Mouse (Mus musculus) midbrain, embryonic 13.5 days (tissue): ENCODE data around the gene Fam120b. TPM values are rescaled to one million over a fixed set of nuclear protein-coding genes. Genes with fewer than 3 reads are reported as not detected.
A peak's percentile ranks its signal among the peaks of the same experiment; 100 is the strongest.

Experiments
- ATAC-seq: fragments of 200-750 bp; cut with Nextera tagmentation; 2 replicates; pipeline ENCODE4 v1.8.0; 2017; ENCODE audit warnings: mild to moderate bottlenecking, moderate TSS enrichment, moderate library complexity
- H3K27ac ChIP-seq: fragments of 300-500 bp; sonication (generic); 2 replicates; pipeline ENCODE4 v1.5.1; 2015; ENCODE audit warnings: inconsistent platforms, mild to moderate bottlenecking, moderate library complexity
- H3K27me3 ChIP-seq: fragments of 300-500 bp; sonication (generic); 2 replicates; pipeline ENCODE4 v1.6.1; 2015; ENCODE audit warnings: mild to moderate bottlenecking, inconsistent platforms
- H3K36me3 ChIP-seq: fragments of 300-500 bp; sonication (generic); 2 replicates; pipeline ENCODE4 v1.6.1; 2015; ENCODE audit warnings: mild to moderate bottlenecking, inconsistent platforms
- H3K4me1 ChIP-seq: fragments of 300-500 bp; sonication (generic); replicated peaks from 2 replicates; pipeline ENCODE4 v1.6.1; 2015; ENCODE audit warnings: inconsistent platforms
- H3K4me2 ChIP-seq: fragments of 300-500 bp; sonication (generic); replicated peaks from 2 replicates; pipeline ENCODE4 v1.6.1; 2015; ENCODE audit warnings: moderate library complexity, mild to moderate bottlenecking, inconsistent platforms
- H3K4me3 ChIP-seq: fragments of 300-500 bp; sonication (generic); replicated peaks from 2 replicates; pipeline ENCODE4 v1.5.1; 2015; ENCODE audit warnings: mild to moderate bottlenecking, inconsistent platforms
- H3K9ac ChIP-seq: fragments of 300-500 bp; sonication (generic); replicated peaks from 2 replicates; pipeline ENCODE4 v1.6.1; 2015; ENCODE audit warnings: mild to moderate bottlenecking, inconsistent platforms
- H3K9me3 ChIP-seq: fragments of 300-500 bp; sonication (generic); 2 replicates; pipeline ENCODE4 v1.6.1; 2016; ENCODE audit warnings: mild to moderate bottlenecking, inconsistent platforms
- WGBS: fragments of 180-500 bp; shearing (Covaris S2); methylation state at CpG from one replicate; pipeline ENCODE4 v1.1.7; 2015; 5-methylcytosine and 5-hydroxymethylcytosine counted together
- polyA plus RNA-seq: library from polyadenylated mRNA; unstranded; fragments of >200 nt; fragmentation: Nextera tagmentation; extraction: Ambion mirVana; gene quantifications from 2 replicates; pipeline ENCODE4 v1.2.1, GENCODE M21; 2015

Gene Fam120b
- 43.6 and 46.5 TPM in 2 replicates for polyA plus RNA-seq

DNA sequence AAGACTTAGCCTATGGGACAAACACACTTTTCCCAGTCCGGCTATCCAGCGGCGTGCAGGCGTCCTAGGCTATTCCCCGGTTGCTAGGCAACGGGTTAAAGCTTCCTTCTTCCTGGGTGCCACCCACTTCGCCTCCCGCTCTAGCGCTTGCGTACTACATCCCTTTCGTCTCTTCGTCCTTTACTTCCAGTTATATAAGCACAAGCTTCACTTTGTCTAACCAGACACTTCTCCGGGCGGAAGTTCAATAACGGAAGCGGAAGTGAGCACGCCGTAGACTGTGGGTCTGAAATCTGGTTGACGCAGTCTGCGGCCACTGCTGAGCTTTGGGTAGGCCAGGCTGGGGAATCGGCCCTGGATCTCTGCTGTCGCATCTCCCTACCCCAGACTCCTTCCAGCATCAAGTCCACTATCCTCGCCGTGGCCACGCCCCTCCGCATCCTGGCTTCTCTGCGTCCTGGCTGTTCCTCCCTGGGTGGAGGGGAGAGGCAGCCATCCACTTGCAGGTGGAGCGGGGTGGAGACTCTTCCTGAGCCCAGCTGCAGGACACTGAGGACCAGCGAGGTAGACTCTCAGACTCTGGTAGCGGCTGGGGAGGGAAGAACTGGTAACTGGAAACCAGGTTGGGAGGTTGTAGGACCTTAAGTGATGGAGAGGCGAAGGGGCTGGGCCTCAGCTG lies at the start of gene Fam120b:
Gene Fam120b, plus strand, starts transcription at position 206 of the 679 bp plus-strand sequence.
- peak; percentile 98 for ATAC-seq
- Histone ChIP-seq H3K4me2 (peak within 1 kb of the TSS; percentile 85), H3K27me3 (peaks cover 17% of the 10 kb centered on the region), H3K9ac (peak within 1 kb of the TSS; percentile 83), H3K36me3 (no peaks in the 10 kb centered on the region), H3K4me3 (peak within 1 kb of the TSS; percentile 73), H3K27ac (peak within 1 kb of the TSS; percentile 91), H3K9me3 (no peaks in the 10 kb centered on the region), H3K4me1 (peaks cover 37% of the 10 kb centered on the region)
- 0% methylated on average over 31 of the region's 31 CpGs for WGBS

DNA sequence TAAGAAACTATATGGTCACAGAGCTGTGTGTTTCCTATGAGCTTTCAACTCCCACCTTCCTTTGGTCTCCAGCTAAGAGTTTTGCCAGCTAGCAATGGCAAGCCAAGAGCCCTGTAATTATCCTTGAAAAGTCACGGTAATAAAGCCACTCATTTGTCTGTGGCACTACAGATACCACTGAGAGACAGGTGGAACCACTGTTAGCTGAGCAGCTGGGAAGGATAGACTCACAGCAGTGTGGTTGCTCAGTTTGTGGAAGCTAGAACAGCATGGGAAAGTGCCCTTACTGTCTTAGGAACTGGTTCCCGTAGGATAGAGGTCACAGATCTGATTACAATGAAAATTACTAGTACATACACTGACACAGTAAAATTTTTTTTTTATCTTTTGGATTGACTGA lies 45.9 kb upstream of the Fam120b start:
- WGBS, result 87% methylated on average over 2 of the region's 2 CpGs
- H3K27me3 ChIP-seq, result no peaks in the 10 kb centered on the region
- H3K36me3 ChIP-seq, result no peaks in the 10 kb centered on the region
- H3K4me3 ChIP-seq, result no peak overlapping the region
- no peak overlapping the region for H3K27ac ChIP-seq
- ATAC-seq, result no peak
- no peak overlapping the region for H3K9ac ChIP-seq
- no peak overlapping the region for H3K4me2 ChIP-seq
- H3K4me1 ChIP-seq, result no peaks in the 10 kb centered on the region
- no peaks in the 10 kb centered on the region for H3K9me3 ChIP-seq

GRCm38 (mm10) chr17:15352869-15353610 lies 43.0 kb upstream of the Fam120b start:
- Histone ChIP-seq H3K4me1 (no peaks in the 10 kb centered on the region), H3K4me2 (no peak overlapping the region), H3K4me3 (no peak overlapping the region), H3K27ac (no peak overlapping the region), H3K27me3 (no peaks in the 10 kb centered on the region), H3K9me3 (no peaks in the 10 kb centered on the region), H3K9ac (no peak overlapping the region), H3K36me3 (no peaks in the 10 kb centered on the region)
- no peak for ATAC-seq
- 78% methylated on average over 10 of the region's 10 CpGs for WGBS

DNA sequence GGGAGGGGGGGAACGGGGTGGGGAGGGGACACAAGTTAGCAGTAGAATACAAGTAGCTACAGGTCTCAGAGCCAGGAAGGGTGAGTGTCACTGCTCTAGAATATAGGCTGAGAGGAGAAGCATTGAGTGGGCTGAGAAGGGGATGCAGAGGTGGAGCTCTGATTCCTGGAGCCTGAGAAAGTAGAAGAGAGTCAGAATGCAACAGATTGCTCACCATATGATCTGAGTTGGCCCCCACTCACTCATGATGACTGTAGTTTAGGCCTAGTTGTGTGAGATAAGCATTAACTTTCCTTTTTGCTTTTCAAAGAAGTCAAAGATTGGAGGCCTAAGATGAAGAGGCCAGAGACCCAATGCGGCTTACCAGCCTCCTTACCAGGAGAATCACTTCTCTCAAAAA lies 42.0 kb upstream of the Fam120b start:
- ATAC-seq, result no peak
- H3K9ac ChIP-seq, result no peak overlapping the region
- H3K4me2 ChIP-seq, result no peak overlapping the region
- no peaks in the 10 kb centered on the region for H3K36me3 ChIP-seq
- no peak overlapping the region for H3K27ac ChIP-seq
- WGBS, result 76% methylated on average over 2 of the region's 2 CpGs
- no peaks in the 10 kb centered on the region for H3K27me3 ChIP-seq
- H3K4me1 ChIP-seq, result no peaks in the 10 kb centered on the region
- H3K4me3 ChIP-seq, result no peak overlapping the region
- no peaks in the 10 kb centered on the region for H3K9me3 ChIP-seq

DNA sequence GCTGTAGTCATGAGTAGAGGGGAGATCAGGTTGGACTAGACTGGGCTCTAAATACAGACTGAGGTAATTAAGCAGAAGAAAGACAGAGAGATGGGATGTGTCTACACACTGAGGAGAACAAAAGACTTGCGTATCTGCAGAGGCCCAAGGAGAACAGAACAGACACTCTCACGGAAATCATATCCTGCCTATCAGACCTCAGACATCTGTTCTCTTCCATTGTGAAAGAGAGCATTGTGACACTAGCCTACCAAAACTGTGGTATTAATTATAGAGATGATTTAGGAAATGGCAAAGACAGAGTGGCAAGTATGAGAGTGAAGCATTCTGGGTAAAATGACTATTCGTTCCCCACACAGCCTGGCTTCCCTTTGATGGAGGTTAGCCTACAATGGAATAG lies 40.9 kb upstream of the Fam120b start:
- Histone ChIP-seq H3K36me3 (no peaks in the 10 kb centered on the region), H3K27me3 (no peaks in the 10 kb centered on the region), H3K9me3 (no peaks in the 10 kb centered on the region), H3K4me1 (no peaks in the 10 kb centered on the region), H3K4me2 (no peak overlapping the region), H3K27ac (no peak overlapping the region), H3K9ac (no peak overlapping the region), H3K4me3 (no peak overlapping the region)
- WGBS, result 89% methylated on average over 3 of the region's 3 CpGs
- ATAC-seq, result no peak

DNA sequence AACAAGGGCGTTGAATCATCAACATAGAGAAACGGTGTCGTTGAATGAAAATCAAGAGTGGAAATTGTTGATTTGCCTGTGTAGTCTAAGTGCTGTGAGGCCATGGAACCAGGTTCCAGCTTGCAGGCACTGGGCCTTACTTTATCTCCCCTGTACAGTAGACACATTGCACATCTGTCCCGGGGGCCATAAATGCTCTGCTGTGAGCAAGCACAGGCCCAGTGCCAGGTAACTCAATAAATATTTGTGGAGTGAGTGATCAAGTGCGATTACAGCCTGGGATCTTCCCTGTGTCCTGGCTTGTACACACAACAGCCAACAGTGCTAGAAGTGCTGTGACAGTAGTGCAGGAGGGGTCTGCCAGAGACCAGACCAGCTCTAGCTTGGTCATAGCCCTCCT lies 39.5 kb upstream of the Fam120b start:
- H3K36me3 ChIP-seq, result no peaks in the 10 kb centered on the region
- H3K9me3 ChIP-seq, result no peaks in the 10 kb centered on the region
- 94% methylated on average over 5 of the region's 5 CpGs for WGBS
- H3K27ac ChIP-seq, result no peak overlapping the region
- no peak overlapping the region for H3K9ac ChIP-seq
- H3K4me1 ChIP-seq, result no peaks in the 10 kb centered on the region
- ATAC-seq, result no peak
- no peak overlapping the region for H3K4me3 ChIP-seq
- no peak overlapping the region for H3K4me2 ChIP-seq
- H3K27me3 ChIP-seq, result no peaks in the 10 kb centered on the region

- H3K4me2 ChIP-seq, result no peak overlapping the region
- ATAC-seq, result no peak
Observed at GRCm38 (mm10) chr17:15357071-15357470, 38.9 kb upstream of the Fam120b start.

DNA sequence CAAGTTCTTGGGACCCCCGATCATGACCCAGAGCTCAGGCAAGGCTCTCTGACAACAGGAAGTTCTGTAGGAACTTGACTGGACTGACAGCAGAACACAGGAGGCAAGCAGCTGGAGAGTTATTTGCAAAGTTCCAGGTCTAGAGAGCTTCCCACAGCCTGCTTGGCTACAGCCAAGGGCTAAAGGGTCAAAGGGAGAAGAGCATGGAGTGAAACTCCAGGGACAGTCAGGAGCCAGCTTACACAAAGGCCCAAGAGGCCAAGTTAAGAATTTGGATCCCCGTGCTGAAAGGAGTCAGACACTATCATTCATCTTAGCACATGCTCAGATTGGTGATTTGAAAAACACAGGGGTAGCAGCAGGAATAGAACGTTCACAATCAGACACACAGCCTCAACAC lies 32.3 kb upstream of the Fam120b start:
- Histone ChIP-seq H3K27me3 (no peaks in the 10 kb centered on the region), H3K9ac (no peak overlapping the region), H3K4me3 (no peak overlapping the region), H3K4me1 (peaks cover 2% of the 10 kb centered on the region; the same call in 1 of the 2 replicates), H3K9me3 (no peaks in the 10 kb centered on the region), H3K27ac (no peak overlapping the region), H3K4me2 (no peak overlapping the region), H3K36me3 (peaks cover 27% of the 10 kb centered on the region)
- 74% methylated on average over 3 of the region's 3 CpGs for whole genome bisulfite sequencing
- ATAC-seq, result no peak

More at GRCm38 (mm10) chr17:15357071-15357470, 38.9 kb upstream of the Fam120b start:
- no peak overlapping the region for H3K27ac ChIP-seq
- no peaks in the 10 kb centered on the region for H3K4me1 ChIP-seq
- 87% methylated on average over 3 of the region's 3 CpGs for WGBS
- H3K36me3 ChIP-seq, result no peaks in the 10 kb centered on the region
- no peak overlapping the region for H3K4me3 ChIP-seq
- H3K27me3 ChIP-seq, result no peaks in the 10 kb centered on the region
- no peaks in the 10 kb centered on the region for H3K9me3 ChIP-seq
- H3K9ac ChIP-seq, result no peak overlapping the region

DNA sequence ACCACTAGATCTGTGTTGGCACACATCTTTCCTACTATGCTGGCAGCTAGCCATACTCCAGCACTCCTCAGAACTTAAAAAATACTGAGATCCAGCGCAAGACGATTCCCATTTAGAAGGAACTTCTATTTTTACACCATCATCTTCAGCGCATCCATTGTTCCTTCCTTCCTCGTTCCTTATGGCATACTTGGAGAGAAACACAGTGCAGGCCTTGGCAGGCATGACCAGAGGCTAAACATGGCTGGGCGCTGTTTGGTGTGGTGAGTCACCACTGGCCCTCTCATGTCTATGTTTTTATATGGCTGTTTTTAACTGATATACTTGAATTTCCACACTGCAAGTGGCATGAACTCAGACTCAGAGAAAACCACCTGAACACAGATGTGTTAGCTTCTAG lies 30.4 kb upstream of the Fam120b start:
- no peak overlapping the region for H3K4me3 ChIP-seq
- H3K36me3 ChIP-seq, result peaks cover 47% of the 10 kb centered on the region
- no peak overlapping the region for H3K4me2 ChIP-seq
- no peaks in the 10 kb centered on the region for H3K9me3 ChIP-seq
- no peak overlapping the region for H3K9ac ChIP-seq
- no peak overlapping the region for H3K27ac ChIP-seq
- peaks cover 22% of the 10 kb centered on the region for H3K4me1 ChIP-seq
- no peak for ATAC-seq
- H3K27me3 ChIP-seq, result no peaks in the 10 kb centered on the region
- WGBS, result 86% methylated on average over 5 of the region's 5 CpGs

GRCm38 (mm10) chr17:15370401-15370800 lies 25.6 kb upstream of the Fam120b start:
- no peak for ATAC-seq
- Histone ChIP-seq H3K4me3 (peak overlapping the region; percentile 11), H3K9me3 (no peaks in the 10 kb centered on the region), H3K36me3 (peaks cover 56% of the 10 kb centered on the region), H3K27ac (no peak overlapping the region), H3K4me1 (peaks cover 60% of the 10 kb centered on the region), H3K9ac (0 out of 2 replicates have a peak overlapping the region, but pooled peaks have one; percentile 28), H3K4me2 (peak overlapping the region; percentile 94), H3K27me3 (no peaks in the 10 kb centered on the region)
- 97% methylated on average over 14 of the region's 14 CpGs for WGBS

DNA sequence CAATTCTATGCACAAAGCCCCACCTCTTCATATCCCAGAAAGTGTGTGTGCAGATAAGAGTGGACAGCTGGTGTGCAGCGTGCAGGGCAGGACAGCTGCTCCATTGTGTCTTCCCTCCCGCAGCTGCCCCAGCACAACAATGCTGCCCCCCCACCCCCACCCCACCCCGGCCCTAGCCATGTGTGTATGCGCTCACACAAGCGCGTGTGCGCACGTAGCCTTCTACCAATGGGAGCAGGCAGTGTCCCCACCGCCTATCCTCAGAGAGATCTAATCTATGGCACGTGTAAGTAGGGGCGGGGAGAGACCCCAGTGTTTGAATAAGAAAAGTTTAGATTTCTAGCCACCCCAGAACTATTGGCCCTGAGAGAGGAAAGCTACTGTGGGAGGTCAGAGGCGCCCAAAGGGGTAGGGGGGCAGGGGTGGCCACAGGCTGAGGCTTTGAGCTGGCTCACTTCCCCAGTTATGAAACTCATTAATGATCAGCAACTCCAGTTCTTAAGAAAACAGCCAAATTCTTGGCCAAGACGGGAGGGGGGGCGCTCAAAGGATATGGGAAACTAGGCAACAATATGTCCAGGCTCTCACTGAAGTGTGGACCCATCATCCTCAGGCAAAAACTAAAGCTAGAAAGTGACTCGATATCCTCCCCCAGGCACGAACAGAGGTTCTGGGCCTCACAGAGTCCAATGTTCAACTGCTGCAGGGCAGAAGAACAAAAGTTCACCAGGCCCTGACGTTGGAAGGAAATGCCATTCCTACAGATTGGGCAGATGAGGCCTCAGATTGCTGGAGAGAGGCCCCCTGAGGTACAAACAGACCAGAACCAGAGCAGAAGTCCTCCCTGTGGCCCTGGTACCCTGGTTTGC lies 23.8 kb upstream of the Fam120b start:
- H3K4me2 ChIP-seq, result peak overlapping the region; percentile 94
- peak overlapping the region; percentile 96 for H3K9ac ChIP-seq
- WGBS, result 19% methylated on average over 17 of the region's 17 CpGs
- H3K36me3 ChIP-seq, result peaks cover 41% of the 10 kb centered on the region
- ATAC-seq, result peak; percentile 46
- no peaks in the 10 kb centered on the region for H3K27me3 ChIP-seq
- no peaks in the 10 kb centered on the region for H3K9me3 ChIP-seq
- H3K4me1 ChIP-seq, result peaks cover 66% of the 10 kb centered on the region
- peak overlapping the region; percentile 39; the same call in 1 of the 2 replicates for H3K27ac ChIP-seq
- H3K4me3 ChIP-seq, result peak overlapping the region; percentile 94
